Mouse (Mus musculus) kidney, postnatal 25 days (tissue): ENCODE results near the gene Opn4.
A peak's percentile ranks its signal among the peaks of the same experiment; 100 is the strongest.

ENCODE experiments used
- DNase-seq, 2 experiments: peaks; one replicate each; pipeline ENCODE4 v3.0.0; 2021; ENCODE audit warnings: mixed read lengths in 2 of 2

Gene Opn4

GRCm38 (mm10) chr14:34590743-34591675 lies 8.9 kb downstream of the Opn4 start:
- DNase-seq: no peak

GRCm38 (mm10) chr14:34590017-34590570 lies 9.8 kb downstream of the Opn4 start:
- DNase-seq: no peak

- DNase-seq: no peak
Measured at GRCm38 (mm10) chr14:34589185-34589713, 10.7 kb downstream of the Opn4 start.

- no peak for DNase-seq
Measured at GRCm38 (mm10) chr14:34588498-34588897, 11.4 kb downstream of the Opn4 start, which contains the start of gene Ldb3. TSS of gene Ldb3 (minus strand) at chr14:34588682.

GRCm38 (mm10) chr14:34588005-34588404 lies 11.9 kb downstream of the Opn4 start:
- peak; percentile 30 to 54 for DNase-seq

GRCm38 (mm10) chr14:34586871-34587270 lies 13.1 kb downstream of the Opn4 start:
- DNase-seq: no peak

- DNase-seq: no peak
Measured at GRCm38 (mm10) chr14:34585358-34586105, 14.4 kb downstream of the Opn4 start.

GRCm38 (mm10) chr14:34582740-34583427 lies 17.1 kb downstream of the Opn4 start:
- peak; percentile 74 to 88 for DNase-seq

GRCm38 (mm10) chr14:34576858-34577257 lies 23.1 kb downstream of the Opn4 start:
- no peak for DNase-seq

GRCm38 (mm10) chr14:34574068-34574467 lies 25.9 kb downstream of the Opn4 start:
- DNase-seq: peak; percentile 27 to 66

- DNase-seq: no peak
Measured at GRCm38 (mm10) chr14:34573348-34573913, 26.5 kb downstream of the Opn4 start.

GRCm38 (mm10) chr14:34571610-34572387 lies 28.1 kb downstream of the Opn4 start:
- DNase-seq: no peak

GRCm38 (mm10) chr14:34570903-34571302 lies 29.0 kb downstream of the Opn4 start:
- DNase-seq: no peak

- DNase-seq: peak; percentile 80 to 81
Measured at GRCm38 (mm10) chr14:34570294-34570693, 29.6 kb downstream of the Opn4 start.

- DNase-seq: no peak
Measured at GRCm38 (mm10) chr14:34569534-34570194, 30.3 kb downstream of the Opn4 start.

- no peak for DNase-seq
Measured at GRCm38 (mm10) chr14:34568626-34569025, 31.3 kb downstream of the Opn4 start.

- no peak for DNase-seq
Measured at GRCm38 (mm10) chr14:34567697-34568096, 32.2 kb downstream of the Opn4 start.

GRCm38 (mm10) chr14:34566530-34566929 lies 33.4 kb downstream of the Opn4 start:
- DNase-seq: no peak

- peak in 1 of 2 experiments; percentile 45 for DNase-seq
Measured at GRCm38 (mm10) chr14:34565711-34566110, 34.2 kb downstream of the Opn4 start.

GRCm38 (mm10) chr14:34564646-34565045 lies 35.3 kb downstream of the Opn4 start:
- DNase-seq: no peak

- no peak for DNase-seq
Measured at GRCm38 (mm10) chr14:34562393-34562792, 37.5 kb downstream of the Opn4 start.
